Mouse (Mus musculus) inflammation-experienced regulatory T-cells, adult 6 months (primary cell): ENCODE measurements around the gene Clcn2. TPM values are rescaled to one million over a fixed set of nuclear protein-coding genes. Genes with fewer than 3 reads are reported as not detected.

Source experiments
- ATAC-seq: one replicate; pipeline ENCODE4 v1.8.0; 2017
- polyA plus RNA-seq, 3 experiments: library from polyadenylated mRNA; unstranded; fragments of 100-300 nt; shearing (Covaris generic); gene quantifications; one replicate each; pipeline ENCODE4 v1.2.1; 2017

The Clcn2 gene
- 1 to 10 TPM in 1 of 3 experiments, under 1 TPM in 2; 0.48 to 1.2 (median 0.79) TPM for polyA plus RNA-seq

DNA sequence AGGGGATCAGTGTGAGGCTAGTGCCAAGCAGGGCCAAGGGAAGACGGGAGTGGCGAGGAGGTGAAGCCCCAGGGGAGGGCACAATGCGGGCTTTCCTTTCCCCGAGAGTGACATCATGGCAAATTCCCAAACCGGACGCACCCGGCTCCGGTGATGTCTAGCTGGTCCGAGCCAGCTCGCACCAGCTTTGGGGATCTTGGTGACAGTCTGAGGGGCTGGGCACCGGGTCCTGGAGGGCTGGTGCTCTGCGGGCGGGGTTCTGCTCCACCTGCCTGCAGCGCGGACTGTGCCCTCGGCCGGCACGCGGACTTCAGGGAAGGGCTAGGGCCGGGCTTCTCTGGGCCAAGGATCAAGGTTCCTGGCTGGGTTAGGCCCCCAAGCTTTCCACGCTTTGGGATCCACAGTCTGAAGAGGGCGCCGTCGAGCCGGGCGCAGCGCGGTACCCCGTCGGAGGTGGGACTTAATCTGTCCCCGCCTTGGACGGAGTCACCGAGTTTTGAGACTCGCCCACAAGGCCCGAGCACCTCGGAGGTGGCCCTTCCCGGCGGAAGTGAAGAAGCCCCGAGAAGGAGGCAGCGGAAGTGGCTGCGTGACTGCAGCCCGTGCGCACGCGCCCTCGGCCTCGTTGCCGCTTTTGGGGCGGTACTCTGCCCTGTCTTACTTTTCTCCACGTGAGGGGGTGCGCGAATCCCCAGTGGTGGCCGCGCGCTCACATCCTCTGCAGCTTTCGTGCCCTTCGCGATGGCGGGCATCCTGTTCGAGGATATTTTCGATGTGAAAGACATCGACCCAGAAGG lies at the start of gene Clcn2, which contains the start of gene Polr2h:
Clcn2 (minus strand) TSS at position 566 of the 797 bp plus-strand sequence.
Polr2h (plus strand) TSS at position 485 of the 797 bp plus-strand sequence.
- peak; percentile 87 for ATAC-seq

DNA sequence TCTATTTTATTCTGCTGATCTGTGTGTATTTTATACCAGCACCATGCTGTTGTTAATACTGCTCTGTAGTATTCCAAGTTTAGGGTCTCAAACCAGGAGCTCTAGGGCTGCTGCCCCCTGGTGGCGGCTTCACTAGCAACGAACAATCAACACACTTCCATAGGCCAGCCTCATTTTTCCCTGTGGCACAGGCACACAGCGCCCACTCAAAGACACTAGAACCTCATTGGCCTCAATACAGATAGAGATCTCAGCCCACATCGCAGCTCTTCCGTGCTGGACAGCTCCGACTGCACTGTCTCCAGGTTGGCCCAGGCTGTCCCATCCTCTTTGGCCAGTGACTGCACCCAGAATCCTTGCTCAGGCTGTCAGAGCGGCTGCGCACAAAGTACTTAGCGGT lies 47.7 kb upstream of the Clcn2 start:
- peak; percentile 58 for ATAC-seq

DNA sequence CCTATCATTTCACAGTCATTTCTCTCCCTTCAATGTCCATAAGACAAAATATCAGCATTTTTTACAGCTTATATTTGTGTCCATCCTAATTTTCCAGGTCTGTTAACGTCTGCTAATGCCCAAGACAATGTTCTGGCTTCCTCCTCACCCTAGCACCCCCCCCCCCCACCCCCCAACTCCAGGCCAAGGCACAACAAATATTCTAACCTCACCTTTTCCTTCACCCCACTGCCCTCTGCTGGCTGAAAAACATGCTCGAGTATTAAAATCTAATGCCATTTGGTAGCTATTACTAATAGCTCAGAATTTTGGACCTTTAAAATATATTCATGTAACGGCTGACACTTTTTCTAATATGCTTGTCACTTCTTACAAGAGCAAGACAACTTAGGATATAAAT lies 44.1 kb upstream of the Clcn2 start:
- no peak for ATAC-seq

DNA sequence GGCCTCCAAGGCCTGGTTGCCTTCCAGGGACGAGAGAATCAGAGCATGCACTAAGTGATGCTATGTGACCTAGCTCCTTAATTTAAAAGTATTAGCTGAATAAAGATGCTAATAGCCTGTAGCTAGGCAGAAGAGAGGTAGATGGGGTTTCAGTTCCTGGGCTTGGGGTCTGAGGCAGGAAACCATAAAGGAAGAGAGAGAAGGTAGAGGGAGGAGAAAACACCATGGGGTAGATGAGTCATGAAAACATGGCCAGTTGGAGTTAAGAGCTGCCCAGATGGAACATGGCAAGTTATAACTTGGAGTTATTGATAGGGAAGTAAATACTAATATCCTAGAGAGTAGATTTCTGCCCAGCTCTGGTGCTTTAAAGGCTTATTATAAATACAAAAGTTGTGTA lies 39.8 kb upstream of the Clcn2 start:
- no peak for ATAC-seq

DNA sequence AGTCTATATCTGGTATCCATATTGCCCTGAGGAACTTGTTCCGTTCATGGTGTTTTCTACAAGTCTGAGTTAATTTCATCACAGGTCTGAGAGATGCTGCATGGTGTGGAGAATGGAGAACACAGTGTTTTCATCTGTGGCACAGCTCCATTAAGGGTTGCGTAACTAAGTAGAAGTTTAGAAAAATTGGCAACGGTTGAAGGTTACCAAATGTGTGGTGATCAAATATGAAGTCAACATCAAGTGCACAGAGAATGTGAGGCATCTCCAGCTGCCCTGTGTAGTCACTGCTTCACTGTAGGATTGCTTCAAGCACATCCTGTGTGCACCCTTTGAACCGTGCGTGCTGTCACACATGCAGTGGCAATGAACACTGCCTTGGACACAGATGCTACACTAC lies 38.5 kb upstream of the Clcn2 start:
- no peak for ATAC-seq

DNA sequence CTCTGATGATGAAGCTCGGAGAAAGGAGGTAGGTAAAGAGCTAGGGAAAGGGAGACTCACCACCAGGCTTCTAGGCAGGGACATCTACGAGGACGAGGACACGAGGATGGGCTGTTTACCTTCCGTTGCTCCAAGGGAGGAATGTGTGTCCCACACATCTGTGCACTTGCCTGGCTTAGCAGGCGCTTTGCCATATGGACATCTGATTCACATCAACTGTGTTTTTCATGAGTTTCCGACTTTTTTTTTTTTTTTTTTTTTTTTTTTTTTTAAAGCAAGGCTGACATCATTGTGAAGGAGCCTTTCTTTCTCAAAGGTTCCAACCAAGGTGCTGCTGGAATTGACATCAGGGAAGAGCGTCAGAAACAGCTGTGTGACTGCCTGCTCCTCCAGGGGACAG lies 33.0 kb upstream of the Clcn2 start:
- ATAC-seq = no peak

DNA sequence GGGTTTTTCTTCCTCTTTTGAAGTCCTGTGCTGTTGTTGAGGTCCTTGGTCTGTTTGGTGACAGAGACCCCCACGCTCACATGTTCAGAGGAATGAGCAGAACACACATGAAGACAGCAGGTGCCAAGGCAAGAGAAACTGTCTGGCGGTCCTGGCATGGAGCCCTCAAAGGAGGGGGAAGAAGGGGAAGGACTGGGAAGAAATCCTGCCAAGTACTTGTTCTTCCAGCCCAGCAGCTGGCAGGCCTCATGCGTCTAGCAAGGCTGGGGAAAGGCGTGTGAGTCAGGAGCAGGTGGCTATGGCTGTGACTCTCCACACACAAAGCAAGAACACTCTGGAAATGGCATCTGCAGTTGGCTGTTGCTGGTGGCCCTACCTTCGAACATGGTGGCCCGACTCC lies 29.1 kb upstream of the Clcn2 start:
- ATAC-seq = no peak

DNA sequence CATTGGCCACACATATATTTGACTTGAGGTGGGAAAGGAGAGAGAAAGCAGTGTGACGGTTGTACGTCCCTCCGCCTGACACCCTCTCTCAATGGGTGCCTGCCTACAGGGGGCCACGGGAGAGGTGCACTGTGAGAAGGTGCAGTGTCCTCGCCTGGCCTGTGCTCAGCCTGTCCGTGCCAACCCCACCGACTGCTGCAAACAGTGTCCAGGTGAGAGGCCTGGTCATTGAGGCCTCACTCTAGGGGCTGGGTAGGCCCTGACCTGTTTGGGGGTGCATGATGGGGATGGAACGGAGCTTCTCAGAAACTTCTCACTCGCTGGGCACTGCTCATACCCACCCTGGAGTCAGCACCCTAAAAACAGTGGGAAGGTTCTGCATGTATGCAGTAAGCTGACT lies 22.3 kb upstream of the Clcn2 start:
- no peak for ATAC-seq

DNA sequence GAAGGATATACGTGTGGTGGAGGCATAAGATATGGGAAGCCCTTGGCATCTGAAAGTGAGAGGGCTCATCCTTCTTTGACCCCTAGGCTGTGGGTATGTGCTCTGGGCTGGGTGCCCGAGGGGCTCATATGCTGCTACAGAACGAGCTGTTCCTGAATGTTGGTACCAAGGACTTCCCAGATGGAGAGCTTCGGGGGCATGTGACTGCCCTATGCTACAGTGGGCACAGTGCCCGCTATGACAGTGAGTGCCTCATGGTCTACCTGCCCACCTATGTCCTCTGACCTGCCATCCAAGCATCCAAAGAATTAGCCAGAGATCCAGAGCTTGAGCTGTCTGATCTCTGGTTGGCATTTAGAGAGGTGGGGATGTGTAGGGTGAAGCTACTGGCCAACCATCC lies 19.3 kb upstream of the Clcn2 start:
- no peak for ATAC-seq

DNA sequence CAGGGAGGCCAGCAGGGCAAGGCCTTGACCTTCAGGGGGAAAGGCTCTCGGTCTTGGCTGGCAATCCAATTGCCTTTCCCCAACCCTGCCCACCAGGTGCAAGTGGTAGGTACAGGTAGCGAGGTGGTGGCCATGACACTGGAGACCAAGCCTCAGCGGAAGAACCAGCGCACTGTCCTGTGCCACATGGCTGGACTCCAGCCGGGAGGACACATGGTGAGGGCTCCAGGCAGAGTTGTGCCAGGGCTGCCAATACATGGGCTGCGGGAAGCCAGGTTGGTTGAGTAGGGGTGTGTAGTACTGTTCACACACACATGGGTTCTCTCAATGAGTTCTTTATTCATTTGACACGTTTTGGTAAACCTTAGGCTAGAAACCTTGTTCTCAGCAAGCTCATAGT lies 18.6 kb upstream of the Clcn2 start:
- no peak for ATAC-seq

DNA sequence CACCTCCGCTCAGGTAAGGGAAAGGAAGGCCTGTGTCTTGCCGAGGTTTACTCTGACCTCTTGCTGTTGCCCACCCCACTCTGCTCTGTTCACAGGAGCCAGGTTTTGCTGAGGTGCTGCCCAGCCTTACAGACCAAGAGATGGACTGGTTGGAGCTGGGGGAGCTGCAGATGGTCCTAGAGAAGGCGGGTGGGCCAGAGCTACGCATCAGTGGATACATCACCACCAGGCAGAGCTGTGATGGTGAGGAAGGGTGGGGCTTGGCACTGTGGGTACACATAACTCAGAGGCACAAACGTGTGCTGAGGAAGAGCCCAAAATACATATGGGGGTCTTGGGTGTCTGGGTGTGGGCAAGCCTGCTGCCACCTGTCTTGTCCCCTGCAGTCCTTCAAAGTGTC lies 18.1 kb upstream of the Clcn2 start:
- ATAC-seq = no peak

DNA sequence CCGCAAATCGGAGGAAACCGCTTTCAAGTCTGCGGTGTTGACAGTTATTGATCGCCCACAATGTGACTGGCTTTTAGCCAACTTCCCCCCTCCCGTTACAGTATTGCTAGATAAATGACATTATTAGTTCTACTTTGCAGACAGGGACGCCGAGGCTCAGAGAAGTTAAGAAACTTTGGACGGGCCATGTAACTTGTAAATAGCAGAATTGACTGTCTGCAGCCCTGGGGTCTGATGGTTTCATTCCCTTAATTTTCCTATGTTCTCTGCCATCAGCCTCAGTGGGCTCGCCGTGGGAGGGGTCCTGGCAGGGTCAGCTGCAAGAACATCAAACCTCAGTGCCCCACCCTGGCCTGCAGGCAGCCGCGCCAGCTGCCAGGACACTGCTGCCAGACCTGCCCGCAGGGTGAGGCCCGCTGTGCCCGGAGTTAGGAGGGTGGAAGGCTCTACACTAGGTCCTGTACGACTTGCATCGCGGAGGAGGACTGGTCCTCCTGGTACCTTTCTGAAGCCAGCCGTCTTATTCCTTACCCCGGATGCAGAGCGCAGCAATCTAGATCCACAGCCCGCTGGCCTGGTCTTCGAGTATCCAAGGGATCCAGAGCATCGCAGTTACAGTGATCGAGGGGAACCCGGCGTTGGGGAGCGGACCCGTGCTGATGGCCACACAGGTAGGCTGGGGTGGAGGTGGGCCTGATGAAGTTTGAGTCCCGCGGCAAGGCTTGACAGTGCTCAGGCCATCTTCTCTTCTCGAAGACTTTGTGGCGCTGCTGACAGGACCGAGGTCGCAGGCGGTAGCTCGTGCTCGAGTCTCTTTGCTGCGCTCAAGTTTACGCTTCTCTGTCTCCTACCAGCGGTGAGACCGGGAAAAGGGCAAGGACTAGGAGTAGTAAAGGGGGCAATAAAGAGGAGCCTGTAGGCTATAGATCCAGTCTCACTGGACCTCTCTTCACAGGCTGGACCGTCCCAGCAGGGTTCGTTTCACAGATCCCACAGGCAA lies 16.5 kb upstream of the Clcn2 start, which contains the start of gene Thpo:
Thpo (minus strand) TSS at position 781 of the 1,000 bp plus-strand sequence.
- no peak for ATAC-seq

DNA sequence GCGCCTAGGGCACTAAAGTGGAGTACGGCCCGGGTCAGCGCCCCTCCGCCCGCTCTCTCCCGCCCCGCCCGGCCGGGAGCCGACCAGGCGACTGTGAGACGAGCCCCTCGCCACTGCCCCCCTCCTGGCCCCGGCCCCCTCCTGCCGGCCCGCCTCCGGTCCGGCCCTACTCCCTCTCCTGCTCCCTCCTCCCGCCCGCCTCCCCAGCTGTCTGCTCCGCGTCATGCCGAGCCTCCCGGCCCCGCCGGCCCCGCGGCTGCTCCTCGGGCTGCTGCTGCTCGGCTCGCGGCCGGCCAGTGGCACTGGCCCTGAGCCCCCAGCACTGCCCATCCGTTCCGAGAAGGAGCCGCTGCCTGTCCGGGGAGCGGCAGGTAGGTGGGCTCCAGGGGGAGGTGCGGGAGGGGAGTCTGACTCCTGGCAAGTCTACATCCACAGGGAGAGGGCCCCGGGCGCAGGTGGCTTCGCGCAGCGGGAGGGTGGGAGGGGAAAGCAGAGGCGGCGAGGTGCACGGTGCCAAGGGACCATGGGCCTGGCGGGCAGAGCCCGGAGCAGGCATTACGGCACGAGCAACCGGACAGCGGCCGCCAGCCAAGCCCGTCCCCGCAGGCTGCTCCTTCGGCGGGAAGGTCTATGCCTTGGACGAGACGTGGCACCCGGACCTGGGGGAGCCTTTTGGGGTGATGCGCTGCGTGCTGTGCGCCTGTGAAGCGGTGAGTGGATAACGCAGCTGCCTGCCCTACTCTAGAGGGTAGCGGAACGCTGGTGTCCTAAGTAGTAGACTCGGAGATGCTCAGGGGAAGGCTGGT lies 15.6 kb upstream of the Clcn2 start, which contains the start of gene Chrd:
Chrd (plus strand) TSS at position 203 of the 806 bp plus-strand sequence.
- no peak for ATAC-seq

DNA sequence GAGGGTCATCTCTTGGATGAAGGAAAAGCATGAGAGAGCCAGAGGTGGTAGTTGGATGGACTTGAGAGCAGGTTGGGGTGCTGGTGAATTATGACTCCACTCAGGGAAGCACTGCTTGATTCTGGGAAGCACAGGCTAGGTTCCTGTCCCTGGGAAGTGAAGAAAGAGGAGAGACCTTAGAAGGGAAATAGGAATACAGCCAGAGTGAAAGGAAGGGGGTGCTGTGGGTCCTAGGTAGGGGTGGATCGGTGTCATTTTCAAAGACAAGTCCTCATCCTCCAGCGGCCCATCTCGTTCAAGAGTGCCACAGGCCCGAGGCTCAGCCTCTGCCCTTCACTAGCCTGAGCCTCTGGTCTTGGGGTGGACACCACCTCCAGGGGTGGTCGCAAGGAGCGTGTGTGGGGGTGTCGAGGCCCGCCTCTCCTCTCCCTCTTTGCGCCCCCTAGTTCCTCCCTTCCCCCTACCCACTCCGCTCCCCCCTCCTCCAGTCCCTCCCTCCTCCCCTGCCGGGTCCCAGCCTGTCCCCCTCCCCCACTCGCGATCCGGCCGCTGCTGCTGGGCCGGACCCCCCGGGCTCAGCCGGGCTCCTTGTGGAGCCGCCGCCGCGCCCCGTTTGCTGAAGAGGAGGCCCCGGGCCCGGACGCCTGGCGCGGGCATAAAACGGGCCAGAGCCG lies 14.8 kb upstream of the Clcn2 start:
- no peak for ATAC-seq

DNA sequence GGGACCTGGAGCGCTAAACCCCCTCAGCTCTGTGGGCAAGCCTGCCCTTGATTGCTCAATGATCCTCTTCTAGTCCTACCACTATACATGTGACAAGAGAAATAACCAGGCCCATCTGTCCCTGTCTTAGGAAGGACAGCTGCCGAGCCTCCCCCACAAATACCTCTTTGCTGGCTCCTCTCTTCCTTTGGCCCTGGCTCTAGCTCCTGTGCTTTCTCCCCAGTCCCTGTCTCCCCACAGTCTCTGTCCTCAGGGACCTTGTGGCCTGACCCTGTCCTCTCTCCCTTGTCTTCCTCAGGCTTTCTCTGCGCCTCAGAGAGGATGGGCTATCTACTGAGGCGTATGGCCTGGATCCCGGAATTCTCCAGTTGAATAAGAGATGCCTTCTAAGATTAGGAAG lies 14.1 kb upstream of the Clcn2 start:
- ATAC-seq = no peak

DNA sequence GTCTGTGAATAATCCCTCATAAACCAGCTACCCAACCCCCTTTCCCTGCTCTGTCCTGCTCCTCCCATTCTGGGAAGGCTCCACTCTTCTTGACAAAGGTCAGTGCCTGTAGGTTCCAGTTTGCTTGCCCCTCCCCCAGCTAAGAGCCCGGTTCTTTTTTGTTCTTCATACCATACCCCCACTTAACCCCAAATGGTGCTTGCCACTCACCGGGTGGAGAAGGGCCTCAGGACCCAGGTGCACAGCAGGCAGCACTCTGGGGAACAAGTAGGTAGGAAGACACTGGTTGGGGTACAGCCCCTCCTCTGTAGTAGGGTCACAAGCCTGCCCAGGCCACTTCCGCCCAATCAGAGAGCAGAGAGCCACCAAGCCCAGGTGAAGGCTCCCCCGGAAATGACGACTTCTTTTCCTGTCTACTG lies 12.8 kb upstream of the Clcn2 start:
- ATAC-seq = no peak

DNA sequence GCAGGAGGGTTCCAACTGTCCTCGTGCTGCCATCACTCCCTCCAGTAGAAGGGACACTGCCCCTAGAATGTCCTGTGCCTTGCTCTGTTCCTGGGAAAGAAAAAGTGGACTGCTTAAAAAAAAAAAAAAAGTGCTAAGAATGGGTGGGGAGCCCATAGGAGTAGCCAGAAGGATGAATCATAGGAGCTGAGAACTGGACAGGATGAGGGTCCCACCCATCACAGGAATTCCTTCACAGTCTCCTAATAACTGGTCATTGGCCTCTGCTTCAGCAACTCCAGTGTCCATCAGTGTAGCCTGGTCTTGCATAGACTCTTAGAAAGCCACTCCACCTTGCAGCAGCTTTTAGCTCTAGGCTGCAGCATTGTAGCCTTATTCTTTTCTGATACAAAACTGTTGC lies 8.8 kb upstream of the Clcn2 start:
- ATAC-seq = no peak

DNA sequence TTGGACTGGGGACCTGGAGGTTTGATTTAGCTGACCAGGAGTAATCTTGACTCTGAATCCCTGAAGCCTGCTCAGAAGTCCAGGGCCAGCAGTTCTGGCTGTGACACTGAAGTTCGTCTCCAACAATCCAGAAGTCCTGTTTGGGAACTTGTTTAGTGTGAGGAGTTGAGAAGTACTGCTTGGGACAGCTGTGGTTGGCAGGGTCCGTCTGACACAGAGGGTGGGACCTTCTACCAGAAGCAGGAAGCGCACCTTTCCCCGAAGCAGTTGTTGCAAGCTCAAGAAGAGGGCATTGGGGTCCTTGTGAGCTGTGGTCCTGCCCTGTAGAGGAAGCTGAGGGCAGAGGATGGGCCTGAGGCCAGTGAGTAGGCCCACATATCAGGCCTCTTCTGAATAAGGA lies 8.2 kb upstream of the Clcn2 start:
- ATAC-seq = no peak

DNA sequence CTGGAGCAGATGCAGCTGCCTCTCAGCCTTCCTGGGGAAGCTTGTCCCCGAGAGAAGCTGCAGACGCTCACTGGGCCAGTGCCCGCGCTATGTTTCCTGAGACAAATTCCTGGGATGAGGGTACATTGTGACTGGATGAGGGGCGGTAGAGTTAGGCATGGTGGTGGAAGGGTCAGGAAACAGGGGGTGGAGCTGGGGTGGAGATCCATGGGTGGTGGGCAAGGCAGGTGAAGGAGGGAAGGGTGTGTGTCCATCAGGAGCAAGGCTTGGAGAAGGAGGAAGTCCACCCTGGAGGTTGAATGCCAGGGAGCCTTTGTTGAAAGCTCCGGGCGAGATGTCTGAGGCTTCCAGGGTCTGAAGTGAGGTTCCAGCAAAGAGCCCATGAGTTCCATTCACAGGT lies 7.8 kb upstream of the Clcn2 start:
- ATAC-seq = no peak

DNA sequence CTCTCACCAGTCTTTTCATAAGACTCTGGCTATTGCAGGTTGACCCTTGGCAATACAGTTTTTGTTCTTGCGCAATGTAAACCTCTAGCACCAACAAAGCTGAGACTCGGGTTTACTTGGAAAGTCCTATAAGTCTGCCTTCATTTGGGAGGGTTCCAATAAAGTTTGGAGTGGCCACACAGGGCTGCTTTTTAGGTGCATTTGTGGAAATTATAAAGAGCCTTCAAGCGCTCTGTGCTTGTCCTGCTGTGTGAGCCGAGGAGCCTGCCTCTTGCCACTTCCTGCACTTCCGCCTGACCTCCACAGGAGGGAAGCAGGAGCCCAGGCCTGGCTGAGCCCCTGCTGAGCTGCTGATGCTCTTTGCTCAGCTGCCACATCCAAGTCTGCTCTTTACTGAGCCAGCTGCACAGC lies 6.8 kb upstream of the Clcn2 start:
- no peak for ATAC-seq

DNA sequence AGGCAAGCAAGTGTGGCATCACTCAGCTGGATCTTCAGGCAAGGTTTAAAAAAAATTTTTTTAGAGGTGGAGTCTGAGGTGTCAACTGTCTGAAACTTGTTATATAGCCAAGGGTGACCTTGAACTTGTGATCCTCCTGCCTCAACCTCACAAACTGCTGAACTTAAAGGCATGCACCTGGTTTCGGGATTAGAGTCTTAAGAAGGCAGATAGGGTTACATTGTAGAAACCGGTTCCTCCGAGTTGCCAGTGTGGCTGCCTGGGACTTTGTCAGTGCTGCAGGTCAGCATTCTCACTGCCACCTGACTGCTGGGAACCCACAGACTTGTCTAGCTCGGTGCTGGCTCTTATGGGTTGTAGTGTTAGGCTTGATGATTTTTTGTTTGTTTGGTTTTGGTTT lies 5.7 kb upstream of the Clcn2 start:
- ATAC-seq = no peak

DNA sequence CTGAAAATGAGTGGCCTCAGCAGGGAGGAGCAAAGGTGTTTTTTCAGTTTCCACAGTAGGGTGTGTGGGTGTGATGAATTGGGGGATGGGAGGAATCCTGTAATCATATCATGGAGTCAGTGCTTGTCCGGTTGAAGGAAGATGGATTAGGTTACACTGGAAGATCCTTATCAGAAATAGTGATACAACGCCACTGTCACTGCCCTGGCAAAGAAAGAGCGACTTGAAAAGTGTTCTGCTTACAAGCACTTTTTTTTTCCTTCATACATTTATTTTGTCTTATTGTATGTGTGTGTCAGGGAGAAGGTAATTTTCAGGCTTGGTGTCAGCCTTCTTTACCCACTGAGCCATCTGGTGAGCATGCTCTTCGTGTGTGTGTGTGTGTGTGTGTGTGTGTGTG lies 5.2 kb upstream of the Clcn2 start:
- no peak for ATAC-seq
